Mouse (Mus musculus) B cell, adult 2 months (primary cell): ENCODE data around the gene Arhgap31.
A peak's percentile ranks its signal among the peaks of the same experiment; 100 is the strongest.
"Not testable (repeated sequence)": the region's sequence is repeated elsewhere in the genome, so short reads cannot be mapped to it uniquely, and the experiment has no call there.

Experiments used
- DNase-seq, 2 experiments: peaks; one replicate each; pipeline ENCODE4 v3.0.0; 2022

Arhgap31 gene

GRCm38 (mm10) chr16:38681313-38681712, 31.8 kb downstream of the Arhgap31 start:
- no peak for DNase-seq

GRCm38 (mm10) chr16:38679431-38680021, 33.5 kb downstream of the Arhgap31 start:
- peak in 1 of 2 experiments; percentile 6 for DNase-seq

- no peak for DNase-seq
Measured at GRCm38 (mm10) chr16:38678853-38679252, 34.2 kb downstream of the Arhgap31 start.

GRCm38 (mm10) chr16:38677941-38678340, 35.1 kb downstream of the Arhgap31 start:
- not testable (repeated sequence) for DNase-seq

- no peak for DNase-seq
Measured at GRCm38 (mm10) chr16:38677171-38677570, 35.9 kb downstream of the Arhgap31 start.

GRCm38 (mm10) chr16:38676647-38677046, 36.4 kb downstream of the Arhgap31 start:
- no peak for DNase-seq

- no peak for DNase-seq
Measured at GRCm38 (mm10) chr16:38675600-38676335, 37.3 kb downstream of the Arhgap31 start.

GRCm38 (mm10) chr16:38674891-38675290, 38.2 kb downstream of the Arhgap31 start:
- DNase-seq, result no peak

- no peak for DNase-seq
Measured at GRCm38 (mm10) chr16:38673511-38673910, 39.6 kb downstream of the Arhgap31 start.

- no peak for DNase-seq
Measured at GRCm38 (mm10) chr16:38672947-38673346, 40.1 kb downstream of the Arhgap31 start.

- no peak for DNase-seq
Measured at GRCm38 (mm10) chr16:38672370-38672769, 40.7 kb downstream of the Arhgap31 start.

GRCm38 (mm10) chr16:38670621-38671390, 42.3 kb downstream of the Arhgap31 start:
- DNase-seq, result no peak

- DNase-seq, result no peak
Measured at GRCm38 (mm10) chr16:38668871-38669675, 44.0 kb downstream of the Arhgap31 start.

- no peak for DNase-seq
Measured at GRCm38 (mm10) chr16:38666523-38666922, 46.6 kb downstream of the Arhgap31 start.

- no peak for DNase-seq
Measured at GRCm38 (mm10) chr16:38666016-38666415, 47.1 kb downstream of the Arhgap31 start.

GRCm38 (mm10) chr16:38662575-38662974, 50.5 kb downstream of the Arhgap31 start:
- no peak for DNase-seq

GRCm38 (mm10) chr16:38654308-38654707, 58.8 kb downstream of the Arhgap31 start:
- no peak for DNase-seq

GRCm38 (mm10) chr16:38653390-38653871, 59.6 kb downstream of the Arhgap31 start:
- peak; percentile 15 to 24 for DNase-seq

- DNase-seq, result no peak
Measured at GRCm38 (mm10) chr16:38652653-38653052, 60.4 kb downstream of the Arhgap31 start.

GRCm38 (mm10) chr16:38651721-38652231, 61.3 kb downstream of the Arhgap31 start:
- no peak for DNase-seq

- DNase-seq, result no peak
Measured at GRCm38 (mm10) chr16:38651306-38651705, 61.8 kb downstream of the Arhgap31 start.

- DNase-seq, result no peak
Measured at GRCm38 (mm10) chr16:38649431-38649827, 63.6 kb downstream of the Arhgap31 start.
